Mouse (Mus musculus): ENCODE results near the gene Slc35d2. TPM values are rescaled to one million over a fixed set of nuclear protein-coding genes. Genes with fewer than 3 reads are reported as not detected.

Gene Slc35d2
- polyA plus RNA-seq, 1 experiment from 2014 or later: 7.1 TPM

DNA sequence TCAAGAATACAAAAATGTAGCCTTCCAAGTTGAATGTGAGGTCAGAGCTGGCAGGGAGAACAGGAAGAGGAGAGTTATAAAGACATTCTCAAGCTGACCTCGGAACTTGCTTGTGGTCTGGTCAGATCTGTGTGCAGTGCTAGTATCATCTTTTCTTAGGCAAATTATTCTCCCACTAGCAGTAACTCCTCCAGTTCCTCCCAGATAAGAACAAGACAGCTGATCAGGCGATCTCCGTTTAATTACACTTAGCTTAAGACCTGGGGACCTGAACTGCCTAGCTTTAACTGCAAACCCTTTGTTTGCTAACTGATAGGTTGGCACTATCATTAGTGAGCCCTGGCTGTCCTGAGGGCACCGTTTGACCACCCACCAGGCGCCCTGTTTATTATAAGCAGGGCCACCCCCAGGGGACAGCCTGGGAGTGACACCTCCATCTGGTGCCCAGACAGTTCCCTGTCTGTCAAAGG lies 20.8 kb downstream of the Slc35d2 start:
- Histone ChIP-seq H3K27me3 (no peaks in the 10 kb centered on the region), H3K4me2 (no peak overlapping the region)
- WGBS (ENCODE audit: insufficient replicate concordance): 18% methylated on average over 5 of the region's 5 CpGs

DNA sequence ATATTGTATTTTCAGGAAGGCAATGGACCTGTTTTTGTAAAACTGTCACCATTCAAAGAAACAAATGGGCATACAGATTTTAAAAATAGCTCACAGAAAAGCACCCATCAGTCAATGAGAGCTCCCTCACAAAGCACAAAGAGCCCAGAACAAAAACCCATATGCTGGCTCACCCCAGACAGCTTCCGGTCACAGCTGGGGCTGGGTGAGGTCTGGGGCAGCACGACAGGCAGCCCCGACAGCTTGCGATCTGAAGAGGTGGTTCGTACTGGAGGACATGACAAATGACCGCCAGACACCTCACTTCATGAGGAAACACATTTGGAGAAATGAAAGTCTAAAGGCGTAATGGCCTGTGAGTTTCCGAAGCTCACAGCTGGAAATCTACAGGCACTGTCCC lies 21.6 kb downstream of the Slc35d2 start:
- no peak overlapping the region for H3K4me2 ChIP-seq
- 0 out of 2 replicates have a peak overlapping the region, but pooled peaks have one; percentile 25 for H3K27ac ChIP-seq (replicated peaks)
- no peaks in the 10 kb centered on the region for H3K9me3 ChIP-seq (replicated peaks)
- H3K4me3 ChIP-seq (replicated peaks): no peak overlapping the region
- H3K9ac ChIP-seq: no peak overlapping the region
- no peak for ATAC-seq (ENCODE audit: insufficient read depth)
- no peaks in the 10 kb centered on the region for H3K36me3 ChIP-seq (replicated peaks)
- WGBS (ENCODE audit: insufficient replicate concordance): 21% methylated on average over 8 of the region's 8 CpGs
- H3K4me1 ChIP-seq (replicated peaks): peaks cover 12% of the 10 kb centered on the region
- no peaks in the 10 kb centered on the region for H3K27me3 ChIP-seq

More for the DNA sequence above, 20.8 kb downstream of the Slc35d2 start:
- Histone ChIP-seq H3K36me3 (replicated peaks) (0 out of 2 replicates have a peak, but pooled peaks cover 2% of the 10 kb centered on the region), H3K4me3 (replicated peaks) (no peak overlapping the region), H3K9ac (no peak overlapping the region), H3K4me1 (replicated peaks) (peaks cover 12% of the 10 kb centered on the region), H3K27ac (replicated peaks) (no peak overlapping the region), H3K9me3 (replicated peaks) (no peaks in the 10 kb centered on the region)
- no peak for ATAC-seq (ENCODE audit: insufficient read depth)

DNA sequence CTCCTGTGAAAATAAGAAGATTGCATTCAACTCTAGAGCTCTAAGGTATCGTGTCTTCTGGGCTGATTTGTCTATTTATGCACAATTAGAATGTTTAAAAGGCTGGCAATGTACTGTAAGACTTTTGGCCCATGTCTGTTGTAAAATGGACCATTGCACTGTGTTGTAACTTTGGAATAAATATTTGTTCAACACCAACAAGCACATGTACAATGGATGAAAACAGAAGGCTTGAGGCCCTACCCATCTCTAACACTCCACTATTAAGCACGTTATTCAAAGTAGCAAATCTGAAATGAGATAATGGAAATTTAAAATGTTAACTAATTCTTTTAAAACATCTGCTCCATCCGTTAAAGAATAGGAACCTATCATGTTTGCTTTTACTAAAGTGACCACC lies 22.1 kb downstream of the Slc35d2 start:
- H3K4me1 ChIP-seq (replicated peaks): peaks cover 12% of the 10 kb centered on the region
- H3K4me3 ChIP-seq (replicated peaks): no peak overlapping the region
- peak; percentile 70 for ATAC-seq (ENCODE audit: insufficient read depth)
- no peak overlapping the region for H3K4me2 ChIP-seq
- H3K27me3 ChIP-seq: no peaks in the 10 kb centered on the region
- H3K9ac ChIP-seq: no peak overlapping the region
- no peaks in the 10 kb centered on the region for H3K9me3 ChIP-seq (replicated peaks)
- H3K36me3 ChIP-seq (replicated peaks): no peaks in the 10 kb centered on the region
- 49% methylated on average over 3 of the region's 3 CpGs for WGBS (ENCODE audit: insufficient replicate concordance)
- H3K27ac ChIP-seq (replicated peaks): peak overlapping the region; percentile 48; the same call in 1 of the 2 replicates

DNA sequence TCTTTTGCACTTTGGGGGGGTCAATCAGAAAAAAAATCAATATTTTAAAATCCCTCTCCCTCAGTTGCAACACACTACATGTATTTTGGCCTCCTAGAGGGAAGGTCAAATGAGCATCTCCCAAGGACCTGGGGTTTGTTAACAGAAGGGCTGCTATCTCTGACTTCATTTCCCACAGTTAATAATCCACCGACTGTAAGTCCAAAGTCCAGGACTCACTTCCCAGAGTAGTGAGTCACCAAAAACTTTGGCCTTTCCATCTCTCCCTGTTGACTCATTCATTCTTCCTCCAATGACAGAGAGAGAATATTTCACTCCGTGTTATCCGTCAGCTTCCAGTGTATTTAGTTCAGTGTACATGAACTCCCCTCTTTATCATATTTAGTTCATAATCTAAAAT lies 23.5 kb downstream of the Slc35d2 start:
- no peak overlapping the region for H3K4me3 ChIP-seq (replicated peaks)
- no peak overlapping the region for H3K4me2 ChIP-seq
- peak; percentile 51 for ATAC-seq (ENCODE audit: insufficient read depth)
- H3K9me3 ChIP-seq (replicated peaks): no peaks in the 10 kb centered on the region
- peaks cover 12% of the 10 kb centered on the region for H3K4me1 ChIP-seq (replicated peaks)
- H3K27ac ChIP-seq (replicated peaks): 0 out of 2 replicates have a peak overlapping the region, but pooled peaks have one; percentile 48
- H3K27me3 ChIP-seq: no peaks in the 10 kb centered on the region
- H3K36me3 ChIP-seq (replicated peaks): no peaks in the 10 kb centered on the region
- H3K9ac ChIP-seq: no peak overlapping the region
- 59% methylated on average over 3 of the region's 3 CpGs for WGBS (ENCODE audit: insufficient replicate concordance)

DNA sequence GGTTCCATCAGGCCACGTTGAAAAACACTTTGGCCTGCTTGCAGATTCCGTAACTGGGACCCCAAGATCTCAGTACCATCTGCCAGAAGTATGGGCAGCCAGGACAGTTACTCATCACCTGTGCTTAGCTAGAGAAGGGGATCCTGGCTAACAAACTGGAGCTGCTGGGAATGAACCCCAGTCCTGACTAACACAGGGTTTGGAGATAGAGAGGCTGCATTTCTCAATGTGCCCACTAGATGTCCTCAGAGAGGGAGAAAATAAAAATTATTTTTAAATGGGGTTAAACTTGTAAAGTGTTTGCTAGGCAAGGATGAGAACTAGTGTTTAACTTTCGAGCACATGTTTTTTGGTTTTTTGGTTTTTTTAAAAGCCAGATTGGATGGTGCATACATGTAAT lies 29.0 kb downstream of the Slc35d2 start:
- no peaks in the 10 kb centered on the region for H3K9me3 ChIP-seq (replicated peaks)
- no peaks in the 10 kb centered on the region for H3K27me3 ChIP-seq
- H3K36me3 ChIP-seq (replicated peaks): no peaks in the 10 kb centered on the region
- 46% methylated on average over 3 of the region's 3 CpGs for WGBS (ENCODE audit: insufficient replicate concordance)
- no peak for ATAC-seq (ENCODE audit: insufficient read depth)
- no peaks in the 10 kb centered on the region for H3K4me1 ChIP-seq (replicated peaks)
- H3K9ac ChIP-seq: no peak overlapping the region
- no peak overlapping the region for H3K4me3 ChIP-seq (replicated peaks)
- no peak overlapping the region for H3K27ac ChIP-seq (replicated peaks)
- no peak overlapping the region for H3K4me2 ChIP-seq

DNA sequence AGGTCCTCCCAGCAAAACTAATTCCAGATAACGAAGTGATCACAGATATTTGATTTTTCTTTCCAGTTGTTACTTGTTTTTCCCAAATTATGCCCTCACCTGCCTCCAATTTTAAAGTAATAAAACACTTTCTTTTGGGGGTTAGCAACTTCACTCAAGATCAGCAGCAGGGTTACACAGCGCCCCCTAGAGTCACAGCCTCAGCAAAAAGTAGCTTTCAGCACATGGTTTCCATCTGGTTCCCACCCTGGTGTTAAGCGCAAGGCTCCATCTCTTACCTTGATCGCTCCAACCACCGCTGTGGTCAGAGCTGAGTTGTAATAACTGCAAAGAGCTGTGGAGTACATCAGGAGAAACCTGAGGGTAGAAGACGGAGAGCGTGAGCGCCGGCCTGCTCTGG lies 30.2 kb downstream of the Slc35d2 start:
- 70% methylated on average over 9 of the region's 9 CpGs for WGBS (ENCODE audit: insufficient replicate concordance)
- no peaks in the 10 kb centered on the region for H3K4me1 ChIP-seq (replicated peaks)
- no peak overlapping the region for H3K4me2 ChIP-seq
- no peaks in the 10 kb centered on the region for H3K27me3 ChIP-seq
- no peak overlapping the region for H3K27ac ChIP-seq (replicated peaks)
- no peak for ATAC-seq (ENCODE audit: insufficient read depth)
- no peaks in the 10 kb centered on the region for H3K36me3 ChIP-seq (replicated peaks)
- H3K9me3 ChIP-seq (replicated peaks): no peaks in the 10 kb centered on the region
- H3K9ac ChIP-seq: no peak overlapping the region
- H3K4me3 ChIP-seq (replicated peaks): no peak overlapping the region

DNA sequence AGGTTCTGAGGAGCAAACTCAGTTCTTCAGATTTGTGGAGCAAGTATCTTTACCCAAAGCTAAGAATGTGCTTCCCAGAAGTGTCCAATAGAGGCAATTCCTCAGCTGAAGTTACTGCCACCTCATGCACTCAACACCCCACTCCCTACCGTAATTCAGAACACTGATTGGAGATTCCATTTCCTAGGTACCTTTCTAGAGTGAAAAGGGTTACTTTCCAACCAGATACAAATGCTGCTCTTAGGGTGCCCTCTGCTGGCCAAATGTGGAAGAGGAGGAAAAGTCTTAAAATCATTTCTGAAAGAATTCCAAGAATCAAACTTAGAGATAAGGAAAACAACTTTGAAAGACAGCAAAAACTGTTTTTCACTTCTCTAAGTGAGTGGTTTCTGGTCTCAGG lies 35.8 kb downstream of the Slc35d2 start:
- Histone ChIP-seq H3K9me3 (replicated peaks) (no peaks in the 10 kb centered on the region), H3K36me3 (replicated peaks) (no peaks in the 10 kb centered on the region), H3K4me2 (no peak overlapping the region), H3K27me3 (no peaks in the 10 kb centered on the region), H3K9ac (no peak overlapping the region), H3K4me3 (replicated peaks) (no peak overlapping the region), H3K4me1 (replicated peaks) (no peaks in the 10 kb centered on the region), H3K27ac (replicated peaks) (no peak overlapping the region)
- ATAC-seq (ENCODE audit: insufficient read depth): no peak
- WGBS (ENCODE audit: insufficient replicate concordance): 2% methylated on average over 1 of the region's 1 CpGs

DNA sequence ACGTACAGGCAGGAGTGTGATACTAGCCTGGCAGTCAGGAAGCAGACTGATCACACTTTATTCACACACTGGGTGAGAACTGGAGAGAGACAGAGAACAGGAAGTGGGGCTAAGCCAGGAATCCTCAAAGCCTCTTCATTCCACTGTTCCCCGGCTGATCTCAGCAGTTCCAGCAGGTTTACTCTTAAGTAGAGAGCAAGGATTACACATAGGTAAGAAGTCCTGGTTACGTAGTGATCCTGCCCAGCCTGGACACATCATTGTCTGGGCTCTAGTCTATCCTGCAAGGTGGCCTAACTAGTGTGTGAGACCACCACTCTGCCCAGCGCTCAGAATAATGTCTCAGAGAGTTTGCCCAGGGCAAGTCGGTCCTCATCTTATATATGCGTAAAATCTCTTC lies 36.4 kb downstream of the Slc35d2 start:
- no peaks in the 10 kb centered on the region for H3K4me1 ChIP-seq (replicated peaks)

DNA sequence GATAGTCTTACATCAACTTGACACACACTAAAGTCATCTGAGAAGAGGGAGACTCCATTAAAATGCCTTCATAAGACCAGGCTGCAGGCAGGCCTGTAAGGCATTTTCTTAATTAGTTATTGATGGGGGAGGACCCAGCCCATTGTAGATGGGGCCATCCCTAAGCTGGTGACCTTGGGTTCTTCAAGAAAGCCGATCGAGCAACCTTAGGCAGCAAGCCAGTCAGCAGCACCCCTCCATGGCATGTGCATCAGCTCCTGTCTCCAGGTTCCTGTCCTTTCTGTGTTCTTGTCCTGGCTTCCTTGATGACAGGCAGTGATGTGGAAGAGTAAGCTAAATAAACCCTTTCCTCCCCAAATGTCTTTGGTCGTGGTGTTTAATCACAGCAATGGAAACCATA lies 37.0 kb downstream of the Slc35d2 start:
- no peaks in the 10 kb centered on the region for H3K9me3 ChIP-seq (replicated peaks)
- H3K4me3 ChIP-seq (replicated peaks): no peak overlapping the region
- no peaks in the 10 kb centered on the region for H3K36me3 ChIP-seq (replicated peaks)
- H3K4me2 ChIP-seq: no peak overlapping the region
- no peak overlapping the region for H3K27ac ChIP-seq (replicated peaks)
- 57% methylated on average over 3 of the region's 3 CpGs for WGBS (ENCODE audit: insufficient replicate concordance)
- H3K27me3 ChIP-seq: no peaks in the 10 kb centered on the region
- no peak for ATAC-seq (ENCODE audit: insufficient read depth)
- no peak overlapping the region for H3K9ac ChIP-seq
- no peaks in the 10 kb centered on the region for H3K4me1 ChIP-seq (replicated peaks)

More for the DNA sequence above, 36.4 kb downstream of the Slc35d2 start:
- no peak overlapping the region for H3K27ac ChIP-seq (replicated peaks)
- H3K4me3 ChIP-seq (replicated peaks): no peak overlapping the region
- no peaks in the 10 kb centered on the region for H3K27me3 ChIP-seq
- H3K9me3 ChIP-seq (replicated peaks): no peaks in the 10 kb centered on the region
- ATAC-seq (ENCODE audit: insufficient read depth): no peak
- WGBS (ENCODE audit: insufficient replicate concordance): 54% methylated on average over 6 of the region's 6 CpGs
- no peaks in the 10 kb centered on the region for H3K36me3 ChIP-seq (replicated peaks)
- no peak overlapping the region for H3K4me2 ChIP-seq
- H3K9ac ChIP-seq: no peak overlapping the region

DNA sequence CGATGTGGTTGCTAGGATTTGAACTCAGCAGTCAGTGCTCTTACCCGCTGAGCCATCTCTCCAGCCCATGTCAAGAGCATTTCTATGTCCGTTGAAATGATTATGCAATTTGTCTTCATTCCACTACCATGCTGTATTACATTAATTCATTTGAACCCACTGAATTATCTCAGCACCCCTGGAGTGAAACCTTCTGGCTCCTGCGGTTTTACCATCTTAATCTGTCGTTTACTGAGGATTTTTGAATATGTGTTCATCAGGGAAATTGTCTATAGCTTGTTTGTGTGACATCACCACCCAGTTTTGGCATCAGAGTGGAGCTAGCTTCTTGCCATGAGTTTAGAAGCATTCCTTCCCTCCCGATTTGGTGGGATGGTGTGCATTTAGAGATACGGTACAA lies 38.2 kb downstream of the Slc35d2 start:
- H3K4me2 ChIP-seq: no peak overlapping the region
- WGBS (ENCODE audit: insufficient replicate concordance): 67% methylated on average over 7 of the region's 7 CpGs
- no peak overlapping the region for H3K27ac ChIP-seq (replicated peaks)
- H3K9ac ChIP-seq: no peak overlapping the region
- no peak overlapping the region for H3K4me3 ChIP-seq (replicated peaks)
- no peak for ATAC-seq (ENCODE audit: insufficient read depth)
- no peaks in the 10 kb centered on the region for H3K36me3 ChIP-seq (replicated peaks)
- no peaks in the 10 kb centered on the region for H3K4me1 ChIP-seq (replicated peaks)
- no peaks in the 10 kb centered on the region for H3K9me3 ChIP-seq (replicated peaks)
- H3K27me3 ChIP-seq: no peaks in the 10 kb centered on the region

DNA sequence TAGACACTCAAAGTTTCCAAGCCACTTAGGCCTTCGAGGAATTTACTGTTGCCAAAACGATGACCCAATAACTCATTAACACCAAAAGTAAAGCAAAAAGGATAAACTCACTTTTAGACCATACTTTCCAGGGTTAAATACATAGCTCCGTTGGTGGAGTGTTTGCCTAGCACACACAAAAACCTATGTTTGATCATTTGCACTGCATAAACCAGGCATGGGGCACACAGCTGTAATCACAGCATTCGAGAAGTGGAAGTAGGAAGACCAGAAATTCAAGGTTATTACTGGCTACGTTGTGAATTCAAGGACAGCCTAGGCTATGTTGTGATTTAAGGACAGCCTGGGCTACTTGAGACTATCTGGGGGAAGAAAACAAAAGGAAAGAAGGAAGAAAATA lies 38.9 kb downstream of the Slc35d2 start:
- Histone ChIP-seq H3K9me3 (replicated peaks) (no peaks in the 10 kb centered on the region), H3K9ac (no peak overlapping the region), H3K36me3 (replicated peaks) (no peaks in the 10 kb centered on the region), H3K27ac (replicated peaks) (no peak overlapping the region), H3K4me3 (replicated peaks) (no peak overlapping the region), H3K4me1 (replicated peaks) (no peaks in the 10 kb centered on the region), H3K27me3 (no peaks in the 10 kb centered on the region), H3K4me2 (no peak overlapping the region)
- WGBS (ENCODE audit: insufficient replicate concordance): 53% methylated on average over 5 of the region's 5 CpGs
- ATAC-seq (ENCODE audit: insufficient read depth): no peak

DNA sequence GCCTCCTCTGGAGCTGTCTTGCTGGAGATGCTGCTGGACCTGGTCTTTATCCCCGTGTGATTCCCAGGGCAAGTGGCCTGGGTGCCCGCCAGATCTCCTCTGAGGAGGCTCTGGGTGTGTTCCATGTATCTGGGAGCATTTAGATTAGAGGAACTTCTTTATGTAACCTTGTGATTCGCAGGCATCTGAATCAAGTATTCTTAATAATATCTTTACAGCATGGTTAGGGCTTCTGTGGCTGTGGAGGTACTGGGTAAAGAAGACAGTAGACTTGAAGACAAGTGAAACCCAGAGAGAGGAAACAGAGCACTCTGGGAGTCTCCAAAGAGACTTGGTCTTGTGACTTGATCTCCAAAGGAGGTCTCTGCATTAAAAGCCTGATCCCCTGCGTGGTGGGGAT lies 40.0 kb downstream of the Slc35d2 start, which contains the start of gene Hsd17b3:
TSS of gene Hsd17b3 (minus strand) at position 101 of the 400 bp plus-strand sequence.
- no peak for ATAC-seq (ENCODE audit: insufficient read depth)
- no peak within 1 kb of the TSS for H3K27ac ChIP-seq (replicated peaks)
- no peaks in the 10 kb centered on the region for H3K4me1 ChIP-seq (replicated peaks)
- no peaks in the 10 kb centered on the region for H3K9me3 ChIP-seq (replicated peaks)
- no peak within 1 kb of the TSS for H3K4me3 ChIP-seq (replicated peaks)
- no peaks in the 10 kb centered on the region for H3K36me3 ChIP-seq (replicated peaks)
- no peak within 1 kb of the TSS for H3K9ac ChIP-seq
- H3K4me2 ChIP-seq: no peak within 1 kb of the TSS
- 55% methylated on average over 4 of the region's 4 CpGs for WGBS (ENCODE audit: insufficient replicate concordance)
- H3K27me3 ChIP-seq: no peaks in the 10 kb centered on the region
